Mouse (Mus musculus) heart, postnatal 0 days (tissue): ENCODE results near the gene Ankle1.

ENCODE experiments used
- CTCF ChIP-seq: IDR thresholded peaks from 2 replicates; pipeline ENCODE4 v1.5.1; 2016; ENCODE audit warnings: antibody characterized with exemption, control low read depth, low read depth
- EP300 ChIP-seq: IDR thresholded peaks from 2 replicates; pipeline ENCODE4 v1.6.1; 2016; ENCODE audit warnings: antibody characterized with exemption, low read depth

DNA sequence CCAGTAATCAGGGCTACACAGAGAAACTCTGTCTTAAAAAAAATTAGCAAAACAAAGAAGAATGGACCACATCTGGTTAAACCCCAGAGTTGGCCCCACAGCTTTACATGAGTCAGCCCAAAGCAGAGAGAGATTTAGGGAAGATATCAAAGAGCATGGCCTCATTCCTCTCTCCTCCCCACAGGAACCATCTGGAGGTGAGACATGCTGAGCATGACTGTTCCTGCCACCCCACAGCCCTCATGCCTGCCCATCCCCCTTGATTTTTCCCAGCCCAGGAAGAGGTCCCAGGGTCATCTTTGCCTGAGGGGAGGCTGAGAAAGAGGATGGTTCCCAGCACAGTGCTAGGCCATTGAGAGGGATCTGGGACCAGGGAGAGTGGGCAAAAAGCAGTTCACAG is 37.4 kb upstream of the Ankle1 start:
- TF ChIP-seq CTCF (no peak), EP300 (no peak)
